Mouse (Mus musculus) stomach, postnatal 0 days (tissue): ENCODE measurements around the gene Wwox. TPM values are rescaled to one million over a fixed set of nuclear protein-coding genes. Genes with fewer than 3 reads are reported as not detected.

Experiments
- ATAC-seq: fragments of 200-750 bp; cut with Nextera tagmentation; 2 replicates; pipeline ENCODE4 v1.8.0; 2017; ENCODE audit not compliant: low FRiP score, low TSS enrichment
- DNase-seq: peaks from one replicate; pipeline ENCODE4 v3.0.0-alpha.2; 2016; ENCODE audit warnings: low spot score
- H3K27ac ChIP-seq: fragments of 300-500 bp; sonication (generic); replicated peaks from 2 replicates; pipeline ENCODE4 v1.5.1; 2014; ENCODE audit warnings: mild to moderate bottlenecking, control low read depth
- H3K27me3 ChIP-seq: fragments of 300-500 bp; sonication (generic); 2 replicates; pipeline ENCODE4 v1.6.1; 2014; ENCODE audit warnings: low read length; ENCODE audit not compliant: control insufficient read depth, insufficient read depth
- H3K36me3 ChIP-seq: fragments of 300-500 bp; sonication (generic); 2 replicates; pipeline ENCODE4 v1.6.1; 2014; ENCODE audit warnings: low read length, mixed read lengths; ENCODE audit not compliant: control insufficient read depth, insufficient read depth
- H3K4me1 ChIP-seq: fragments of 300-500 bp; sonication (generic); replicated peaks from 2 replicates; pipeline ENCODE4 v1.6.1; 2014; ENCODE audit warnings: antibody characterized with exemption; ENCODE audit not compliant: control insufficient read depth, insufficient read depth
- H3K4me2 ChIP-seq: fragments of 300-500 bp; sonication (generic); replicated peaks from 2 replicates; pipeline ENCODE4 v1.6.1; 2014; ENCODE audit warnings: low read depth, mild to moderate bottlenecking, control low read depth, moderate library complexity
- H3K4me3 ChIP-seq: fragments of 300-500 bp; sonication (generic); 2 replicates; pipeline ENCODE4 v1.5.1; 2014; ENCODE audit warnings: low read depth, low read length, control low read depth
- H3K9ac ChIP-seq: fragments of 300-500 bp; sonication (generic); 2 replicates; pipeline ENCODE4 v1.6.1; 2014; ENCODE audit warnings: mild to moderate bottlenecking, low read length, control low read depth, mixed read lengths
- H3K9me3 ChIP-seq: fragments of 300-500 bp; sonication (generic); 2 replicates; pipeline ENCODE4 v1.6.1; 2016; ENCODE audit warnings: low read length; ENCODE audit not compliant: control insufficient read depth
- CTCF ChIP-seq: IDR thresholded peaks from 2 replicates; pipeline ENCODE4 v1.5.1; 2016; ENCODE audit warnings: antibody characterized with exemption, low read depth, mild to moderate bottlenecking, moderate library complexity
- EP300 ChIP-seq: optimal IDR thresholded peaks from 2 replicates; pipeline ENCODE3; 2016; ENCODE audit warnings: antibody characterized with exemption
- WGBS: fragments of 180-500 bp; shearing (Covaris S2); extraction: QIAGEN DNeasy Blood & Tissue Kit; methylation state at CpG from one replicate; pipeline ENCODE4 v1.1.7; 2014; 5-methylcytosine and 5-hydroxymethylcytosine counted together
- polyA plus RNA-seq: library from polyadenylated mRNA; unstranded; fragments of >200 nt; fragmentation: Nextera tagmentation; extraction: Ambion mirVana; gene quantifications from 2 replicates; pipeline ENCODE4 v1.2.1, GENCODE M21; 2015

The Wwox gene
- 9.2 and 10.2 TPM in 2 replicates for polyA plus RNA-seq

GRCm38 (mm10) chr8:114439334-114440204 lies at the start of gene Wwox:
TSS of gene Wwox (plus strand) at chr8:114439655.
- Histone ChIP-seq H3K36me3 (no peaks in the 10 kb centered on the region), H3K4me1 (0 out of 2 replicates have a peak, but pooled peaks cover 3% of the 10 kb centered on the region), H3K9me3 (no peaks in the 10 kb centered on the region), H3K27ac (peak within 1 kb of the TSS; percentile 70), H3K4me3 (peak within 1 kb of the TSS; percentile 66), H3K9ac (peak within 1 kb of the TSS; percentile 59), H3K27me3 (no peaks in the 10 kb centered on the region), H3K4me2 (peak within 1 kb of the TSS; percentile 68)
- under 1% methylated on average over 52 of the region's 54 CpGs for WGBS
- peak; percentile 99 for ATAC-seq
- DNase-seq = peak; percentile 99
- peak; percentile 87 for TF ChIP-seq CTCF
- TF ChIP-seq EP300 = peak; percentile 87

GRCm38 (mm10) chr8:114390465-114391254 lies 48.8 kb upstream of the Wwox start:
- Histone ChIP-seq H3K9me3 (no peaks in the 10 kb centered on the region), H3K27ac (no peak overlapping the region), H3K4me1 (no peaks in the 10 kb centered on the region), H3K9ac (no peak overlapping the region), H3K4me2 (no peak overlapping the region), H3K36me3 (no peaks in the 10 kb centered on the region), H3K4me3 (no peak overlapping the region), H3K27me3 (no peaks in the 10 kb centered on the region)
- DNase-seq (no peak), ATAC-seq (no peak)
- WGBS = 90% methylated on average over 11 of the region's 13 CpGs
- TF ChIP-seq EP300 = no peak
- TF ChIP-seq CTCF = peak; percentile 69

- no peak for DNase-seq
- no peak for ATAC-seq
- Histone ChIP-seq H3K27me3 (no peaks in the 10 kb centered on the region), H3K36me3 (no peaks in the 10 kb centered on the region), H3K4me2 (no peak overlapping the region), H3K9ac (no peak overlapping the region), H3K27ac (no peak overlapping the region), H3K4me3 (no peak overlapping the region), H3K9me3 (no peaks in the 10 kb centered on the region), H3K4me1 (no peaks in the 10 kb centered on the region)
- TF ChIP-seq CTCF = no peak
- no peak for TF ChIP-seq EP300
- 90% methylated on average over 5 of the region's 5 CpGs for WGBS
Measured at GRCm38 (mm10) chr8:114398326-114398725, 41.1 kb upstream of the Wwox start.

- Histone ChIP-seq H3K9me3 (no peaks in the 10 kb centered on the region), H3K36me3 (no peaks in the 10 kb centered on the region), H3K4me2 (no peak overlapping the region), H3K27ac (no peak overlapping the region), H3K27me3 (no peaks in the 10 kb centered on the region), H3K9ac (no peak overlapping the region), H3K4me3 (no peak overlapping the region), H3K4me1 (no peaks in the 10 kb centered on the region)
- no peak for ATAC-seq
- 93% methylated on average over 5 of the region's 5 CpGs for WGBS
- no peak for TF ChIP-seq EP300
- no peak for TF ChIP-seq CTCF
- no peak for DNase-seq
Measured at GRCm38 (mm10) chr8:114399273-114399672, 40.2 kb upstream of the Wwox start.

- WGBS = 63% methylated on average over 7 of the region's 7 CpGs
- Histone ChIP-seq H3K36me3 (no peaks in the 10 kb centered on the region), H3K27me3 (no peaks in the 10 kb centered on the region), H3K4me1 (no peaks in the 10 kb centered on the region), H3K9me3 (no peaks in the 10 kb centered on the region), H3K27ac (no peak overlapping the region), H3K4me3 (no peak overlapping the region), H3K9ac (no peak overlapping the region), H3K4me2 (no peak overlapping the region)
- DNase-seq = no peak
- no peak for ATAC-seq
- TF ChIP-seq CTCF (no peak), EP300 (no peak)
Measured at GRCm38 (mm10) chr8:114401679-114402078, 37.8 kb upstream of the Wwox start.
